Mouse (Mus musculus): ENCODE results near the gene Ublcp1.

- no peak for TF ChIP-seq ELF1 (IDR thresholded peaks at IDR 0.05; ENCODE audit: low read depth, low read length)
- TF ChIP-seq EP300 (IDR thresholded peaks at IDR 0.05; ENCODE audit: low read length): no peak
- TF ChIP-seq CTCF (conservative IDR thresholded peaks at IDR 0.05 in 1 of 2, IDR thresholded peaks at IDR 0.05 in 1 of 2; ENCODE audit: low read depth in 2 of 2, low read length in 2 of 2): no peak
- no peak for TF ChIP-seq ZKSCAN1 (IDR thresholded peaks at IDR 0.05; ENCODE audit: borderline replicate concordance, low read depth, low read length)
Measured at GRCm38 (mm10) chr11:44501477-44501876, 31.2 kb upstream of the Ublcp1 start.

Measured in CH12.LX (cell line).